Comparison of ENCODE assay signal across 27 mouse cellular contexts in the genomic region with DNA sequence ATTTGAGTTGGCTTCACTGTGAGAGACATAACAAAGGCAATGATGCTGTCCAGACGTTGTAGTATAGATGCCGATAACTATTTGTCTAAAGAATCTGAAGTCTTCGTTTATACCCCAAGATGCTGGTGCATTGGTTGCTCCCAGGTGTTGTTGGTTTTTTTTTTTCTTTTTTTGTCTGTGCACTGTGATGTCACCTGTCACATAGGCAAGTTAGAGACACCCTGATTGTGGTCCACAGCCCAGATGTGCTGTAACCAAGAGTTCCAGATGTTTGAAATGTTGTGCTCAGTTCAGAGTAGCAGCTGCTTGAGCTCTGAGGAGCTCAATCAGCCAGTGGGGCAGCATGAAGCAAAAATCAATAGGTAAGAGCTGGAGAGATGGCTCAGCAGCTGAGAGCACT. TPM values are rescaled to one million over a fixed set of nuclear protein-coding genes. Genes with fewer than 3 reads are reported as not detected.
A peak's percentile ranks its signal among the peaks of the same experiment; 100 is the strongest.
DNase-seq lines count a peak whose midpoint lies in the region; ATAC-seq and TF ChIP-seq lines count a peak whose summit lies in the region.
"Had no signal": no experiment of that assay in that cellular context is flagged by ENCODE, and none has a peak within 500 bp of the region (broad histone marks: within the 10 kb centered on the region; RNA-seq: fewer than 3 reads in every experiment).

No protein-coding gene starts in this region.

- peak overlapping the region; percentile 95; the same call in 1 of the 2 replicates for H3K27ac ChIP-seq in layer of hippocampus, adult 2 months
- no peak overlapping the region for H3K27ac ChIP-seq in kidney, embryonic 14.5 days (ENCODE audit: low read depth, low read length)
- H3K27ac ChIP-seq: embryonic facial prominence, embryonic 10.5 days; embryonic facial prominence, embryonic 13.5 days; forebrain, embryonic 12.5 days; forebrain, embryonic 15.5 days; heart, adult 2 months; heart, embryonic 10.5 days; heart, embryonic 13.5 days; hindbrain, embryonic 15.5 days had no signal

- no peak overlapping the region for H3K4me2 ChIP-seq in kidney, embryonic 14.5 days (replicated peaks; ENCODE audit: low read depth, low read length)
- H3K4me2 ChIP-seq: embryonic facial prominence, embryonic 13.5 days; forebrain, embryonic 12.5 days; forebrain, embryonic 15.5 days; heart, embryonic 13.5 days; hindbrain, embryonic 15.5 days had no signal

- H3K27me3 ChIP-seq in kidney, embryonic 14.5 days (ENCODE audit: control insufficient read depth, insufficient read depth, low read length): no peaks in the 10 kb centered on the region
- H3K27me3 ChIP-seq: embryonic facial prominence, embryonic 13.5 days; forebrain, embryonic 12.5 days; forebrain, embryonic 15.5 days; heart, embryonic 13.5 days; hindbrain, embryonic 15.5 days had no signal

- peak; percentile 30 for DNase-seq in cerebellum, adult 9-10 months
- no peak for DNase-seq in cerebellum, adult 11-12 months
- DNase-seq in layer of hippocampus, adult 2 months (ENCODE audit: low spot score in 2 of 2): no peak
- DNase-seq in layer of hippocampus, adult 18-20 months (ENCODE audit: low spot score in 2 of 2): no peak
- DNase-seq in thymus, postnatal 0 days (ENCODE audit: low spot score): peak; percentile 77
- DNase-seq in thymus, postnatal 10 days (ENCODE audit: low spot score in 2 of 2): no peak
- DNase-seq: adrenal gland, adult 2 months; adrenal gland, postnatal 14 days; B cell, adult 2 months; cerebellum, adult 11 months; cerebellum, postnatal 10 days; cerebellum, postnatal 36 days; embryo, embryonic 11 days; gastrocnemius, postnatal 10 days; gastrocnemius, postnatal 36 days; heart, adult 2 months; heart, postnatal 14 days; heart, postnatal 4 days had no signal

- H3K36me3 ChIP-seq in kidney, embryonic 14.5 days (ENCODE audit: control insufficient read depth, insufficient read depth, low read length): no peaks in the 10 kb centered on the region
- H3K36me3 ChIP-seq: embryonic facial prominence, embryonic 10.5 days; embryonic facial prominence, embryonic 13.5 days; forebrain, embryonic 12.5 days; forebrain, embryonic 15.5 days; heart, embryonic 10.5 days; heart, embryonic 13.5 days; hindbrain, embryonic 15.5 days had no signal

- H3K9ac ChIP-seq in kidney, embryonic 14.5 days (ENCODE audit: low read depth, low read length): no peak overlapping the region
- H3K9ac ChIP-seq: embryonic facial prominence, embryonic 13.5 days; forebrain, embryonic 12.5 days; forebrain, embryonic 15.5 days; heart, embryonic 13.5 days; hindbrain, embryonic 15.5 days had no signal

- no peak overlapping the region for H3K4me3 ChIP-seq in layer of hippocampus, adult 2 months
- H3K4me3 ChIP-seq in kidney, embryonic 14.5 days (ENCODE audit: low read length): no peak overlapping the region
- H3K4me3 ChIP-seq: embryonic facial prominence, embryonic 10.5 days; embryonic facial prominence, embryonic 13.5 days; erythroblast, embryonic 14.5 days; forebrain, embryonic 12.5 days; forebrain, embryonic 15.5 days; heart, adult 2 months; heart, embryonic 10.5 days; heart, embryonic 13.5 days; hindbrain, embryonic 15.5 days had no signal

- TF ChIP-seq CTCF in layer of hippocampus, adult 2 months (conservative IDR thresholded peaks at IDR 0.05): no peak

- 81% methylated on average over 3 of the region's 3 CpGs for WGBS in kidney, embryonic 14.5 days

- ATAC-seq in kidney, embryonic 14.5 days (ENCODE audit: low FRiP score, low TSS enrichment): no peak
- ATAC-seq: forebrain, embryonic 15.5 days had no signal

- peaks cover 17% of the 10 kb centered on the region for H3K4me1 ChIP-seq in kidney, embryonic 14.5 days (ENCODE audit: control insufficient read depth, insufficient read depth, low read length)

- H3K9me3 ChIP-seq in kidney, embryonic 14.5 days (ENCODE audit: control insufficient read depth, low read length): no peaks in the 10 kb centered on the region
- H3K9me3 ChIP-seq: embryonic facial prominence, embryonic 10.5 days; embryonic facial prominence, embryonic 13.5 days; forebrain, embryonic 12.5 days; forebrain, embryonic 15.5 days; heart, embryonic 10.5 days; hindbrain, embryonic 15.5 days had no signal

RNA-seq across cellular contexts. Expression of gene Gtf2ird2, which starts 2.2 kb away (rescaled TPM):
- 10 to 100 TPM; 15.4 to 17.6 TPM for total RNA-seq in layer of hippocampus, adult 2 months (2021)
- total RNA-seq in layer of hippocampus, adult 18-20 months (2021): 10 to 100 TPM; 15.7 to 16.8 TPM
- 4.4 and 5.9 TPM in 2 replicates for polyA plus RNA-seq in thymus, postnatal 0 days (2015; fragmentation: Nextera tagmentation; extraction: Ambion mirVana)
- polyA plus RNA-seq in kidney, embryonic 14.5 days (2014; fragmentation: Nextera tagmentation; extraction: Ambion mirVana): 5.8 and 9.2 TPM in 2 replicates

RNA-seq across cellular contexts. Expression of gene Rcc1l, which starts 9.5 kb away (rescaled TPM):
- 10 to 100 TPM; 15.9 to 16.4 TPM for total RNA-seq in layer of hippocampus, adult 2 months (2021)
- 10 to 100 TPM; 13.7 to 14.4 TPM for total RNA-seq in layer of hippocampus, adult 18-20 months (2021)
- polyA plus RNA-seq in thymus, postnatal 0 days (2015; fragmentation: Nextera tagmentation; extraction: Ambion mirVana): 21.0 and 22.4 TPM in 2 replicates
- 28.9 and 35.2 TPM in 2 replicates for polyA plus RNA-seq in kidney, embryonic 14.5 days (2014; fragmentation: Nextera tagmentation; extraction: Ambion mirVana)

RNA-seq across cellular contexts. Expression of gene Ncf1, which starts 43.4 kb away (rescaled TPM):
- total RNA-seq in layer of hippocampus, adult 2 months (2021): 1 to 10 TPM; 7.2 to 9.0 TPM
- 1 to 10 TPM; 8.6 to 9.2 TPM for total RNA-seq in layer of hippocampus, adult 18-20 months (2021)
- polyA plus RNA-seq in thymus, postnatal 0 days (2015; fragmentation: Nextera tagmentation; extraction: Ambion mirVana): 9.6 and 10.3 TPM in 2 replicates
- polyA plus RNA-seq in kidney, embryonic 14.5 days (2014; fragmentation: Nextera tagmentation; extraction: Ambion mirVana): 2.6 and 2.9 TPM in 2 replicates

Comparison
In these comparisons a context has a peak if more than half of its experiments do, and no peak if none do; other contexts are left out.
1. DNase-seq: peak in cerebellum, adult 9-10 months (single experiment) and thymus, postnatal 0 days (single experiment); none in cerebellum, adult 11-12 months (single experiment), layer of hippocampus, adult 2 months (0 of 2), layer of hippocampus, adult 18-20 months (0 of 2) and thymus, postnatal 10 days (0 of 2).